Mouse (Mus musculus) right cerebral cortex, postnatal 4 days (tissue): Measurements from ENCODE around the gene Drd2.

Experiments
- DNase-seq: peaks from one replicate; pipeline ENCODE4 v3.0.0-alpha.2; 2022

Gene Drd2

DNA sequence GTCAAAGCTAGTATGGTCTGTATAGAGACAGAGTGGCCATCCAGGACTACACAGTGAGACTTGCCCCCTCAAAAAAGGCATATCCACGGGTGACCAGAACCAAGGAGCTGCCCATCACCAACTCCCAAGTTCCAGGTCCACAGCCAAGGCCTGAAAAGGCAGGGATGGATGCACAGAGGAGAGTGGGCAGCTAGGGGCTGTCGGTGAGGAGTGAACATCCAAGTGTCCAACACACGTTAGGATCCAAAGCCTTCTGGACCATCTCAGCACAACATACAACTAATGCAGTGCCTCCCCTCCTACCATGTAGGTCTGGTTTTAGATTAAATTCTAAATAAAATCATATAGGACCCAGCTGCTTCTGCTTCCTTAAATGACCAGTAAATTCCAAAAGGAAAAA lies 115.7 kb downstream of the Drd2 start:
- DNase-seq = no peak
